Mouse (Mus musculus) forebrain, embryonic 11.5 days (tissue): Measurements from ENCODE around the gene Dolk. TPM values are rescaled to one million over a fixed set of nuclear protein-coding genes. Genes with fewer than 3 reads are reported as not detected.

Experiments used
- ATAC-seq: fragments of 200-750 bp; cut with Nextera tagmentation; replicated peaks from 2 replicates; pipeline ENCODE4 v1.8.0; 2017; ENCODE audit warnings: moderate TSS enrichment; ENCODE audit not compliant: low FRiP score
- DNase-seq: peaks from one replicate; pipeline ENCODE4 v3.0.0-alpha.2; 2017; ENCODE audit warnings: low spot score
- H3K27ac ChIP-seq: fragments of 300-500 bp; sonication (generic); 2 replicates; pipeline ENCODE4 v1.5.1; 2014; ENCODE audit warnings: low read depth, low read length
- H3K27me3 ChIP-seq: fragments of 300-500 bp; sonication (generic); 2 replicates; pipeline ENCODE4 v1.6.1; 2014; ENCODE audit warnings: mild to moderate bottlenecking, low read length, mixed read lengths; ENCODE audit not compliant: control insufficient read depth, insufficient read depth
- H3K36me3 ChIP-seq: fragments of 300-500 bp; sonication (generic); 2 replicates; pipeline ENCODE4 v1.6.1; 2014; ENCODE audit warnings: mild to moderate bottlenecking, low read length, moderate library complexity, mixed read lengths; ENCODE audit not compliant: control insufficient read depth, insufficient read depth
- H3K4me1 ChIP-seq: fragments of 300-500 bp; sonication (generic); replicated peaks from 2 replicates; pipeline ENCODE4 v1.6.1; 2014; ENCODE audit warnings: low read length, mixed read lengths; ENCODE audit not compliant: control insufficient read depth, insufficient read depth
- H3K4me2 ChIP-seq: fragments of 300-500 bp; sonication (generic); 2 replicates; pipeline ENCODE4 v1.6.1; 2014; ENCODE audit warnings: low read depth, mild to moderate bottlenecking, low read length, moderate library complexity, mixed read lengths; ENCODE audit not compliant: severe bottlenecking
- H3K4me3 ChIP-seq: fragments of 300-500 bp; sonication (generic); 2 replicates; pipeline ENCODE4 v1.5.1; 2014; ENCODE audit warnings: low read depth, low read length
- H3K9ac ChIP-seq: fragments of 300-500 bp; sonication (generic); 2 replicates; pipeline ENCODE4 v1.6.1; 2014; ENCODE audit warnings: low read length
- H3K9me3 ChIP-seq: fragments of 300-500 bp; sonication (generic); 2 replicates; pipeline ENCODE4 v1.6.1; 2016; ENCODE audit warnings: low read length, mixed read lengths; ENCODE audit not compliant: control insufficient read depth
- WGBS: fragments of 180-500 bp; shearing (Covaris S2); extraction: QIAGEN DNeasy Blood & Tissue Kit; methylation state at CpG from one replicate; pipeline ENCODE4 v1.1.7; 2014; 5-methylcytosine and 5-hydroxymethylcytosine counted together
- polyA plus RNA-seq: library from polyadenylated mRNA; unstranded; fragments of >200 nt; fragmentation: Nextera tagmentation; extraction: Ambion mirVana; gene quantifications from 2 replicates; pipeline ENCODE4 v1.2.1, GENCODE M21; 2014

Gene Dolk
- polyA plus RNA-seq, 1 experiment from 2014 or later: 26.3 TPM

- no peak overlapping the region for H3K9ac ChIP-seq
- no peaks in the 10 kb centered on the region for H3K27me3 ChIP-seq
- H3K36me3 ChIP-seq: peaks cover 26% of the 10 kb centered on the region
- WGBS: 95% methylated on average over 2 of the region's 2 CpGs
- no peak overlapping the region for H3K27ac ChIP-seq
- ATAC-seq (no peak), DNase-seq (no peak)
- no peaks in the 10 kb centered on the region for H3K9me3 ChIP-seq
- H3K4me1 ChIP-seq: no peaks in the 10 kb centered on the region
- H3K4me2 ChIP-seq: no peak overlapping the region
- no peak overlapping the region for H3K4me3 ChIP-seq
These were observed 25.3 kb upstream of the Dolk start for GRCm38 (mm10) chr2:30311481-30311880.

GRCm38 (mm10) chr2:30309351-30309750 is 23.2 kb upstream of the Dolk start:
- DNase-seq: no peak
- no peak overlapping the region for H3K4me2 ChIP-seq
- H3K4me3 ChIP-seq: no peak overlapping the region
- no peak for ATAC-seq
- WGBS: 95% methylated on average over 3 of the region's 3 CpGs
- no peaks in the 10 kb centered on the region for H3K27me3 ChIP-seq
- H3K9me3 ChIP-seq: no peaks in the 10 kb centered on the region
- H3K27ac ChIP-seq: no peak overlapping the region
- peaks cover 30% of the 10 kb centered on the region for H3K36me3 ChIP-seq
- no peaks in the 10 kb centered on the region for H3K4me1 ChIP-seq
- no peak overlapping the region for H3K9ac ChIP-seq

- no peaks in the 10 kb centered on the region for H3K4me1 ChIP-seq
- no peak overlapping the region for H3K9ac ChIP-seq
- H3K9me3 ChIP-seq: no peaks in the 10 kb centered on the region
- peaks cover 31% of the 10 kb centered on the region for H3K36me3 ChIP-seq
- H3K4me2 ChIP-seq: no peak overlapping the region
- no peak for DNase-seq
- H3K27me3 ChIP-seq: no peaks in the 10 kb centered on the region
- no peak overlapping the region for H3K27ac ChIP-seq
- ATAC-seq: no peak
- no peak overlapping the region for H3K4me3 ChIP-seq
- 97% methylated on average over 7 of the region's 7 CpGs for WGBS
These were observed 20.0 kb upstream of the Dolk start for GRCm38 (mm10) chr2:30306087-30306486.

GRCm38 (mm10) chr2:30299966-30300365 is 13.8 kb upstream of the Dolk start:
- H3K4me1 ChIP-seq: no peaks in the 10 kb centered on the region
- WGBS: 88% methylated on average over 5 of the region's 5 CpGs
- H3K27ac ChIP-seq: no peak overlapping the region

GRCm38 (mm10) chr2:30299525-30299924 is 13.4 kb upstream of the Dolk start:
- Histone ChIP-seq H3K36me3 (peaks cover 18% of the 10 kb centered on the region), H3K27me3 (no peaks in the 10 kb centered on the region), H3K4me3 (no peak overlapping the region), H3K4me2 (no peak overlapping the region), H3K27ac (no peak overlapping the region), H3K4me1 (no peaks in the 10 kb centered on the region), H3K9ac (no peak overlapping the region), H3K9me3 (no peaks in the 10 kb centered on the region)
- ATAC-seq: no peak
- WGBS: 75% methylated on average over 3 of the region's 3 CpGs
- no peak for DNase-seq

More at GRCm38 (mm10) chr2:30299966-30300365, 13.8 kb upstream of the Dolk start:
- Histone ChIP-seq H3K36me3 (peaks cover 22% of the 10 kb centered on the region), H3K9me3 (no peaks in the 10 kb centered on the region), H3K27me3 (no peaks in the 10 kb centered on the region), H3K4me2 (no peak overlapping the region), H3K9ac (no peak overlapping the region), H3K4me3 (no peak overlapping the region)
- no peak for DNase-seq
- no peak for ATAC-seq

GRCm38 (mm10) chr2:30287027-30287373 is 866 bp upstream of the Dolk start:
- DNase-seq (no peak), ATAC-seq (no peak; the same call in 1 of the 2 replicates)
- no peaks in the 10 kb centered on the region for H3K27me3 ChIP-seq
- H3K27ac ChIP-seq: no peak overlapping the region
- WGBS: 0% methylated on average over 10 of the region's 10 CpGs
- H3K4me2 ChIP-seq: peak overlapping the region; percentile 95
- H3K9ac ChIP-seq: peak overlapping the region; percentile 96
- peaks cover 4% of the 10 kb centered on the region; the same call in 1 of the 2 replicates for H3K4me1 ChIP-seq
- H3K9me3 ChIP-seq: no peaks in the 10 kb centered on the region
- no peaks in the 10 kb centered on the region; the same call in 1 of the 2 replicates for H3K36me3 ChIP-seq
- H3K4me3 ChIP-seq: peak overlapping the region; percentile 99

GRCm38 (mm10) chr2:30285416-30286181 is 535 bp downstream of the Dolk start:
- H3K27me3 ChIP-seq: no peaks in the 10 kb centered on the region
- H3K36me3 ChIP-seq: no peaks in the 10 kb centered on the region; the same call in 1 of the 2 replicates
- peak overlapping the region; percentile 99 for H3K4me3 ChIP-seq
- DNase-seq (no peak), ATAC-seq (peak; percentile 42)
- peak overlapping the region; percentile 96 for H3K9ac ChIP-seq
- H3K27ac ChIP-seq: no peak overlapping the region
- H3K4me2 ChIP-seq: peak overlapping the region; percentile 95
- WGBS: 17% methylated on average over 38 of the region's 38 CpGs
- peaks cover 4% of the 10 kb centered on the region; the same call in 1 of the 2 replicates for H3K4me1 ChIP-seq
- no peaks in the 10 kb centered on the region for H3K9me3 ChIP-seq

GRCm38 (mm10) chr2:30285004-30285403 is 1.1 kb downstream of the Dolk start:
- H3K4me3 ChIP-seq: peak overlapping the region; percentile 99
- peak overlapping the region; percentile 95 for H3K4me2 ChIP-seq

GRCm38 (mm10) chr2:30283193-30283592 is 2.9 kb downstream of the Dolk start:
- ATAC-seq: no peak
- 91% methylated on average over 2 of the region's 2 CpGs for WGBS
- Histone ChIP-seq H3K27me3 (no peaks in the 10 kb centered on the region), H3K4me1 (peaks cover 4% of the 10 kb centered on the region; the same call in 1 of the 2 replicates), H3K9ac (no peak overlapping the region), H3K9me3 (no peaks in the 10 kb centered on the region), H3K27ac (no peak overlapping the region), H3K4me3 (no peak overlapping the region), H3K4me2 (no peak overlapping the region), H3K36me3 (no peaks in the 10 kb centered on the region; the same call in 1 of the 2 replicates)
- no peak for DNase-seq

More at GRCm38 (mm10) chr2:30285004-30285403, 1.1 kb downstream of the Dolk start:
- Histone ChIP-seq H3K36me3 (no peaks in the 10 kb centered on the region; the same call in 1 of the 2 replicates), H3K9me3 (no peaks in the 10 kb centered on the region), H3K27me3 (no peaks in the 10 kb centered on the region), H3K4me1 (peaks cover 4% of the 10 kb centered on the region; the same call in 1 of the 2 replicates), H3K9ac (peak overlapping the region; percentile 96; the same call in 1 of the 2 replicates), H3K27ac (no peak overlapping the region)
- DNase-seq: no peak
- ATAC-seq: no peak
- WGBS: 87% methylated on average over 5 of the region's 5 CpGs
